Mouse (Mus musculus): Measurements from ENCODE around the gene Napa. TPM values are rescaled to one million over a fixed set of nuclear protein-coding genes. Genes with fewer than 3 reads are reported as not detected.

Napa gene
- total RNA-seq, 4 experiments from 2014 or later = 256 to 282 (median 272) TPM

DNA sequence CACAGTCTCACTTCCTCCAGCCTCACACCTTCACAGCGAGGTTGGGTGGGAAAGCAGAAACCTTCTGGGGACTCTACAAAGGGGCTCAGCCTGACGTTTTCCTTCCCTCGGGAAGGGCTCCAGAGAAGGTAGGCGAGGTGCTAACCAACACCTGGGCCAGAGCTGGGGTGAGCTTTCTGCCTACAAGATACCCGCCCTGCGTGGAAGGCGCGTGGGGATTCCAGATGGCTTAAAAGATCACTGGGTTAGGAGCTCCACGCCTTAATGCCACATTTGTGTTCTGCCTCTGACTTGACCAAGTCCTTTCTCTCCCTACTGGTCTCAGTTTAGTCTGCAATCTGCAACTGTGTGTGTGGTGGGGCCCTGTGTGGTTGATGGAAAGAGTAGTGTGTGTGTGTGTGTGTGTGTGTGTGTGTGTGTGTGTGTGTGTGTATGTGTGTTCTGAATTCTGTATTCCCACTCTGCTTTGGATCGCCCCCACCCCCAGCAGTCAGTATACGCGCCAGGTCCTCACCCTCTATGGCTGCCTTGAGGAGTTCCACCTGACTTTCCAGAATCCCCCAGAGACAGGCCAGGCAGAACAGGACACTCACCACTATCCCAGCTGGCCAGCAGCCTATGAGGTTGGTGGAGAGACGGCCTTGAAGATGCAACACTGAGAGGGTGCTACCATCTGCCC lies 32.8 kb downstream of the Napa start:
- DNase-seq (ENCODE audit: low spot score in 2 of 2) = peak in 1 of 2 experiments; percentile 62

DNA sequence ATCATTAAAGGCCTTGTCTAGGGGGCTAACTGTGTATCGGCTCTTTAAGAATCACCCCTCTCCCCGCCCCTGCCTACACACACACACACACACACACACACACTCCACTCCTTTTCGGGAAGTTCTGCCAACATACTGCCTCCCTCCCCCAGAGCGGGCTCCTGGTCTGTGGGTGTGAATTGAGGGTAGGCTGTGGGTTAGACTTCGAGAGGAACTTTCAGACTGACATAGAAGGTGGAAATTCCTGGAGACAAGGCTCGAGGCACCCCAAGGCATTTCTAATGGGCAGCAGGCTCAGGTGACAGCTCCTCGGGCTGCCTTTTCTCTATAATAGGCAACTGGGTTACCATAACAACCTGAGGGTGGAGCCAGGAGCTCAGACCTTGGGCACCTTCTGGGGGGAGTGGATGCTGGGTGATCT lies 33.9 kb downstream of the Napa start:
- no peak for DNase-seq (ENCODE audit: low spot score in 2 of 2)

DNA sequence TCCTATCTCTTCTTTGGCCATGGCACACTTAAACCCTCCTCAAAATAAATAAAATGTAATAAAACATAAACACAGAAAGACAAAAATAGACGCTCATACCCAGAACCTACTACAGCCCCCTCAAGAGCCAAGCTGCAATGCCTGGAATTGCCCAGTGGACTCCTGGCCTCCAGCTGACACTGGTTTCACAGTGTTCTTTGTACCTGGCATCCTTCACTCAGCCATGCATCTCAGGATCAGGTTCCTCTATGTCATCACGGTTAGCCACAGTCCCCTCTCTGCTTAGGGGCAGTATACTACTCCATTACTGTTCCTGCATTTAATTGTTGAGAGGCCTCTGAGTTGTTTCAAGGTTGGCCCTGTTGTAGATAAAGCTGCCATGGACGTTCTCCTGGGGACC lies 34.7 kb downstream of the Napa start:
- no peak for DNase-seq (ENCODE audit: low spot score in 2 of 2)

DNA sequence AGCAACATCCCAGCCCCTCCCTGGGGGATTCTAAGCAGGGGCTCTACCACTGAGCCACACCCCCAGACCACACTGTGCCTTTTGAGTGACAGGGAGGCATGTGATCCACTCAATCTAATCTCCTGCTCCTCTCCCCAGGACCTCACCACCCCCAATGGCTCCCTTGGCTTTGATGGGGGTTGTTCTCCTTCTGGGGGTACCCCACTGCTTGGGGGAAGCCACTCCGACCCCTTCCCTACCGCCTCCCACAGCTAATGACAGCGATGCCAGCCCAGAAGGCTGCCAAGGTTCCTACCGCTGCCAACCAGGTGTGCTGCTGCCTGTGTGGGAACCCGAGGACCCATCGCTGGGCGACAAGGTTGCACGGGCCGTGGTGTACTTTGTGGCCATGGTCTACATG lies 35.4 kb downstream of the Napa start:
- no peak for DNase-seq (ENCODE audit: low spot score in 2 of 2)

- DNase-seq (ENCODE audit: low spot score in 2 of 2) = no peak
Observed at GRCm38 (mm10) chr7:16134951-16135392, 36.7 kb downstream of the Napa start.

GRCm38 (mm10) chr7:16146489-16147410 lies 48.5 kb downstream of the Napa start:
- DNase-seq (ENCODE audit: low spot score in 2 of 2) = peak in 1 of 2 experiments; percentile 80

DNA sequence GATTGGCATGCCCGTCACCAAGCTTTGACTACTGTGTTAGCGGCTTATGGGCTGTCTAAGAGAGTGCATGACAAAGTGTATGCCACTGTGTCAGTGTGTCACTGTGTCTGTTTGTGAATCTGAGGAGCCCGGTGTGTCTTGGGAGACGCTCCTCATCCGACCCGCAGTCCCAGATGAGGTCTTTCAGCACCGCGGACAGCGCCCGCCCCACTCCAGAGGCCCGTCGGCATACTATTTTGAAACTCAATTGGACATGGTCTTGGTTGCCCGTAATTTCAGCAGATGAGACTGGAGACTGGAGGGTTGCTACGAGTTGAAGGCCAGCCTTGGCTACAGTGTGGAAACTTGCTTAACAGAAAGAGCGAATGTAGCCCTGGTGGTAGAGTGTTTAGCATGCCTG lies 49.4 kb downstream of the Napa start:
- no peak for DNase-seq (ENCODE audit: low spot score in 2 of 2)

DNA sequence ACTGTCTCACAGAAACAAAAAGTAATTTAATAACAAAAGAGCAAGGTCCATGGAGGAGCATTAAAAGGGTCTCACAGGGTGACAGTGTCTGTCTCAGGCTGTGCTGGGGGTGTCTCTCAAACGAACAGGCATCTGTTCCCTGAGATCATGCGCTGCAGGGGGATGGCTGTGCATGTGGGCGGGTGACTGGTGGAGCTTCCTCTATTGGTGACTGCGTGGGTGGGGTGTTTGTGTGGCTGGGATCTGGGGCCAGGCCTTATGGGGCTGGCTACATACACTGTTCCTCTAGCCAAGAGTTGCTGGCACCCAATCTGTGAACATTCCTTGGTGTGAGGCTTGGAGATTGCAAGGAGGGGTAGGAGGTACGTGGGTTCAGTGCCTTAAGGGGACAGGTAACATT lies 51.0 kb downstream of the Napa start:
- DNase-seq (ENCODE audit: low spot score in 2 of 2) = peak in 1 of 2 experiments; percentile 96

DNA sequence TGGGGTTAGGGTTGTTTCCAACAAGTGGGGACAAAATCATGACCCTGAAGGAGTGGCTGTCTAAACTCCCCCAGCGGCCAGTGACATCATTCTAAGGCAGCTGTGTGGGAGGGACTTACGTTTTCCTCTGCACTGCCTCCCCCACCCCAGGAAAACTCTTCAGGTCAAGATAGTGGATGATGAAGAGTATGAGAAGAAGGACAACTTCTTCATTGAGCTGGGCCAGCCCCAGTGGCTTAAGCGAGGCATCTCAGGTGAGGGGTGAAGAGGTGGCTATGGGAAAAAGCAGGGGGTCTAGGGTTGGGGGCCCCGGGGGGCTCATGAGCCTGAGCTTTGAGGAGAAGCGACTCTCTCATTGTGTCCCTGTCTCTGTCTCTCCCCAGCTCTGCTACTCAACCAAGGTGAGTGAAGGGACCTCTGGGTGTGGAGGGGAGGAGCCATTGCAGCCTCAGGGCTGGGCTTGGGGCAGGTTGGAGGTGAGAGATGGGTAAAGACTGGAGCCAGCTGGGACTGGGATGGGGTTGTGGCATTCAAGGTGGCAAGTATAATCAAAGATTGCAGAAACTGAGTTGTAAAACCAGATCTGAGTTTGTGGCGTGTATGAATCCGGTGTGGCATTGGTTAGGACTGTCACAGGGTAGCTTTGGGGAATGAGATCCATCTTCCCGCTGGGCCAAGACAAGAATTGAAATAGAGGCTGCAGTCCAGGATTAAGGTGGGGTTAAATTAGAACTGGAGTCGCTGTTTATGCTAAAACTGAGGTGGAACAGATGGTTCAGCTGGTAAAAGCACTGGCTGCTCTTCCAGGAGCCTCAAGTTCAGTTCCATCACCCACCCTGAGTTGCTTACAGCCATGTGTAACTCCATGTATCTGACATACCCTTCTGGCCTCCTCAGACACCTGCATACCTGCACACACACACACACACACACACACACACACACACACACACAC lies 52.2 kb downstream of the Napa start:
- no peak for DNase-seq (ENCODE audit: low spot score in 2 of 2)

- peak in 1 of 2 experiments; percentile 60 for DNase-seq (ENCODE audit: low spot score in 2 of 2)
Observed at GRCm38 (mm10) chr7:16153522-16153921, 55.3 kb downstream of the Napa start.

GRCm38 (mm10) chr7:16155132-16155872 lies 57.0 kb downstream of the Napa start:
- peak in 1 of 2 experiments; percentile 62 for DNase-seq (ENCODE audit: low spot score in 2 of 2)

GRCm38 (mm10) chr7:16156105-16156714 lies 58.0 kb downstream of the Napa start:
- no peak for DNase-seq (ENCODE audit: low spot score in 2 of 2)

DNA sequence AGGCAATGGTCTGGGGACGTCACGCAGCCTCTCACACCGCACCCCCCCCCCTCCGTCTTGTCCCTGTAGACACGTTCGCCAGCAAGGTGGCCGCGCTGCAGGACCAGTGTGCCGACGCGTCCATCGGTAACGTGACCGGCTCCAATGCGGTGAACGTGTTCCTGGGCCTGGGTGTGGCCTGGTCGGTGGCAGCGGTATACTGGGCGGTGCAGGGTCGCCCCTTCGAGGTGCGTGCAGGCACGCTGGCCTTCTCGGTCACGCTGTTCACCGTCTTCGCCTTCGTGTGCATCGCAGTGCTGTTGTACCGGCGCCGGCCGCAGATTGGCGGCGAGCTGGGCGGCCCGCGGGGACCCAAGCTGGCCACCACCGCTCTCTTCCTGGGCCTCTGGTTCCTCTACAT lies 60.5 kb downstream of the Napa start:
- no peak for DNase-seq (ENCODE audit: low spot score in 2 of 2)

DNA sequence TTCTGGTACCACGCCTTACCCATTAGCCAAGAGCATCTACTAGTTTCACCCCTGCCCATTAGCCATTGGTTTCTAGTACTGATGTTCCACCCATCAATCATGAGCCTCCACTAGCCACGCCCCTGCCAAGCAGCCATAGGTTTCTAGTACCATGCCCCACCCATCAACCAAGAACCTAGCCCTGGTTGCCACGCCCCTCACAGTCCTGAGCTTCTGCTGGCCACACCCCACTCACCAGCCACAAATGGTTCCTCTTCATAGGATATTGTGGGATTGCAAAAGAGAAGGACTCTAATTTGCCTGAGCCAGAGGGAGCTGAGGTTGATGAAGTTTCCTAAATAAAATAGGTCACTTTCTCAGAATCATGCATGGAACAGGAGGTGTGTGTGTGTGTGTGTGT lies 62.4 kb downstream of the Napa start:
- no peak for DNase-seq (ENCODE audit: low spot score in 2 of 2)

DNA sequence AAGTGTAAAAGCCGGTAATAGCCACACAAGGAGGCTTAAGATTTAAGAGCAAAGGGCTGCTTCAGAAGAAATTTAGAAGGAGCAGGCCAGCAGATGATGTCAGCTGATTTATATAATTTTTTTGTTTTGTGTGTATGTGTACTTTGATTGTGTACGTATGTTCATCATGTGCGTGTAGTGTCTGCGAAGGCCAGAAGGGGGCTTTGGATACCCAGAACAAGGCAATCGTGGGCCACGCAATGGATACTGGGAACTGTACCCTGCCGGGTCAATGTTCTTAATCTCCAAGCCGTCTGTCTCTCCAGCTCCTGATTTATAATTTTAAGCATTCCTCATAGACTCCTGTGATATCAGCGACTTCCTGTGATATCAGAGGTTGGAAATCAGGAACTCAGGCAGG lies 63.0 kb downstream of the Napa start:
- DNase-seq (ENCODE audit: low spot score in 2 of 2) = no peak

GRCm38 (mm10) chr7:16162036-16162435 lies 63.8 kb downstream of the Napa start:
- no peak for DNase-seq (ENCODE audit: low spot score in 2 of 2)

All from left cerebral cortex, adult 8-10 months (tissue).